Mouse (Mus musculus) G1E (cell line): Measurements from ENCODE around the gene Tbcb.

Experiments
- CTCF ChIP-seq: IDR thresholded peaks from 2 replicates; pipeline ENCODE4 v1.5.1; 2012; ENCODE audit warnings: low read depth, low read length, inconsistent platforms, mixed read lengths
- POLR2AphosphoS5 ChIP-seq: IDR thresholded peaks from 2 replicates; pipeline ENCODE4 v1.6.1; 2012; ENCODE audit warnings: low read depth, low read length, inconsistent platforms; ENCODE audit not compliant: insufficient replicate concordance

GRCm38 (mm10) chr7:30193013-30193412 is 39.1 kb downstream of the Tbcb start:
- TF ChIP-seq CTCF, result no peak
- TF ChIP-seq POLR2AphosphoS5, result no peak
